Mouse (Mus musculus): ENCODE results near the gene Fam167b. TPM values are rescaled to one million over a fixed set of nuclear protein-coding genes. Genes with fewer than 3 reads are reported as not detected.

Gene Fam167b
- polyA plus RNA-seq, 1 experiment from 2014 or later = 0.58 TPM

GRCm38 (mm10) chr4:129610472-129610871, 32.1 kb upstream of the Fam167b start:
- WGBS = 75% methylated on average over 4 of the region's 4 CpGs
- H3K4me2 ChIP-seq (ENCODE audit: low read length) = no peak overlapping the region
- H3K27me3 ChIP-seq (replicated peaks; ENCODE audit: control insufficient read depth, insufficient read depth, low read length) = no peaks in the 10 kb centered on the region
- H3K4me3 ChIP-seq (ENCODE audit: low read length) = no peak overlapping the region
- no peak overlapping the region for H3K9ac ChIP-seq (ENCODE audit: low read depth, low read length)
- no peaks in the 10 kb centered on the region; the same call in 1 of the 2 replicates for H3K4me1 ChIP-seq (ENCODE audit: control insufficient read depth, insufficient read depth, low read depth, low read length)
- no peak for ATAC-seq
- H3K36me3 ChIP-seq (ENCODE audit: control insufficient read depth, insufficient read depth, low read length) = peaks cover 15% of the 10 kb centered on the region
- H3K9me3 ChIP-seq (ENCODE audit: control insufficient read depth, low read length) = no peaks in the 10 kb centered on the region
- H3K27ac ChIP-seq (ENCODE audit: low read depth, low read length) = no peak overlapping the region

DNA sequence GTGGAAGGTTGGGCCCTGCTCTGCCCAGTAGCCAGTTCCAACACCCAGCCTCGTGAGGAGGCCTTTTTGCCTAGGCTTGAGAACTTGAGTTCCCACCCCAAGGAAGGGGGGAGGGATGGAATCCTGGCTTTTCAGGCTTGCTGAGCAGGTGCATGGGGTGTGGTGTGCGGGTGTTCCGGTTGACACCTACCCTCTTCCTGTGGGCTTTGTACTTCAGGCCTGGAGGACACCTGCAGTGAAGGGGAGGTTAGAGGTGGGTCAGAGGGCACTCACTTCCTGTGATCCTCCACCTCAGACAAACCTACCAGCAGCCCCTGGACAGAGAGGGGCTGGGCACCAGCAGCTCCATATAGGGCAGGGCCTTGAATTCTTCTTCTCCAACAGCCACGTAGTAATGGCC, 31.7 kb upstream of the Fam167b start:
- Histone ChIP-seq H3K9me3 (ENCODE audit: control insufficient read depth, low read length) (no peaks in the 10 kb centered on the region), H3K4me3 (ENCODE audit: low read length) (no peak overlapping the region)
- no peak for ATAC-seq

GRCm38 (mm10) chr4:129609139-129609631, 30.8 kb upstream of the Fam167b start:
- H3K4me3 ChIP-seq (ENCODE audit: low read length) = no peak overlapping the region
- no peak overlapping the region for H3K27ac ChIP-seq (ENCODE audit: low read depth, low read length)
- H3K4me1 ChIP-seq (ENCODE audit: control insufficient read depth, insufficient read depth, low read depth, low read length) = no peaks in the 10 kb centered on the region; the same call in 1 of the 2 replicates
- WGBS = 83% methylated on average over 12 of the region's 12 CpGs
- ATAC-seq = peak; percentile 28; the same call in 1 of the 2 replicates
- no peak overlapping the region for H3K4me2 ChIP-seq (ENCODE audit: low read length)
- H3K36me3 ChIP-seq (ENCODE audit: control insufficient read depth, insufficient read depth, low read length) = peaks cover 22% of the 10 kb centered on the region
- H3K9me3 ChIP-seq (ENCODE audit: control insufficient read depth, low read length) = no peaks in the 10 kb centered on the region
- H3K9ac ChIP-seq (ENCODE audit: low read depth, low read length) = peak overlapping the region; percentile 20; the same call in 1 of the 2 replicates
- no peaks in the 10 kb centered on the region for H3K27me3 ChIP-seq (replicated peaks; ENCODE audit: control insufficient read depth, insufficient read depth, low read length)

More for the DNA sequence above, 31.7 kb upstream of the Fam167b start:
- 77% methylated on average over 4 of the region's 4 CpGs for WGBS
- H3K27me3 ChIP-seq (replicated peaks; ENCODE audit: control insufficient read depth, insufficient read depth, low read length) = no peaks in the 10 kb centered on the region
- no peak overlapping the region for H3K9ac ChIP-seq (ENCODE audit: low read depth, low read length)
- no peaks in the 10 kb centered on the region; the same call in 1 of the 2 replicates for H3K4me1 ChIP-seq (ENCODE audit: control insufficient read depth, insufficient read depth, low read depth, low read length)
- H3K4me2 ChIP-seq (ENCODE audit: low read length) = no peak overlapping the region
- H3K27ac ChIP-seq (ENCODE audit: low read depth, low read length) = no peak overlapping the region
- H3K36me3 ChIP-seq (ENCODE audit: control insufficient read depth, insufficient read depth, low read length) = peaks cover 15% of the 10 kb centered on the region

DNA sequence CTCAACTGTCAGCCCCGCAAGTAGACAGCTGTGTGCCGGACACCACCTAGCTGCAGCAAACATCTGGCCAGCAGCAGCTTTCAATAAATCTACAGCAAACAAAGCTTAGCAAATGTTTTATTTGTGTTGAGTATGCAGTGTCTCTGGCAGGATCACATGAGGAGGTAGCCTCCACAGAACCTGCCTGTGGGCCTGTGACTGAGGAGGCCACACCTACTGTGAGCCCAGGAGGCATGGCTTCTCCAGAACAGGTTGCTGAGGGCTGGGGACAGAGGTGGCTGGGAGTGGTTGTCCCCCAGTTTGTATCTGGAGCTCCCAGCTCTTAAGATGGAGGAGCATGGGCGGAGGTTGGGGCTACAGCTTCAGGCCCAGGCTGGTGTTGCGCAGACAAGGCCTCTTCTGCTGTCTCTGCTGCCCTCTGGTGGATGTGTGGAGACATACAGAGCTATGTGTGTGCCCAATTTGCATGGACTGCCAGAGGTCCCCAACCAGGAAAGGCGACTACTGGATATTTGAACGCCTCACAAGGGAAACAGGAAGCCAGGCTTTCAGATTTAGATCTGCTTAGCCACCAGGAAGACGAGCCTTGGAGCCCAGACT, 30.2 kb upstream of the Fam167b start:
- ATAC-seq = peak; percentile 89
- Histone ChIP-seq H3K27ac (ENCODE audit: low read depth, low read length) (no peak overlapping the region; the same call in 1 of the 2 replicates), H3K4me3 (ENCODE audit: low read length) (no peak overlapping the region), H3K27me3 (replicated peaks; ENCODE audit: control insufficient read depth, insufficient read depth, low read length) (no peaks in the 10 kb centered on the region), H3K4me1 (ENCODE audit: control insufficient read depth, insufficient read depth, low read depth, low read length) (no peaks in the 10 kb centered on the region; the same call in 1 of the 2 replicates), H3K9me3 (ENCODE audit: control insufficient read depth, low read length) (no peaks in the 10 kb centered on the region), H3K4me2 (ENCODE audit: low read length) (no peak overlapping the region), H3K36me3 (ENCODE audit: control insufficient read depth, insufficient read depth, low read length) (peaks cover 29% of the 10 kb centered on the region), H3K9ac (ENCODE audit: low read depth, low read length) (peak overlapping the region; percentile 53)
- 36% methylated on average over 7 of the region's 7 CpGs for WGBS

DNA sequence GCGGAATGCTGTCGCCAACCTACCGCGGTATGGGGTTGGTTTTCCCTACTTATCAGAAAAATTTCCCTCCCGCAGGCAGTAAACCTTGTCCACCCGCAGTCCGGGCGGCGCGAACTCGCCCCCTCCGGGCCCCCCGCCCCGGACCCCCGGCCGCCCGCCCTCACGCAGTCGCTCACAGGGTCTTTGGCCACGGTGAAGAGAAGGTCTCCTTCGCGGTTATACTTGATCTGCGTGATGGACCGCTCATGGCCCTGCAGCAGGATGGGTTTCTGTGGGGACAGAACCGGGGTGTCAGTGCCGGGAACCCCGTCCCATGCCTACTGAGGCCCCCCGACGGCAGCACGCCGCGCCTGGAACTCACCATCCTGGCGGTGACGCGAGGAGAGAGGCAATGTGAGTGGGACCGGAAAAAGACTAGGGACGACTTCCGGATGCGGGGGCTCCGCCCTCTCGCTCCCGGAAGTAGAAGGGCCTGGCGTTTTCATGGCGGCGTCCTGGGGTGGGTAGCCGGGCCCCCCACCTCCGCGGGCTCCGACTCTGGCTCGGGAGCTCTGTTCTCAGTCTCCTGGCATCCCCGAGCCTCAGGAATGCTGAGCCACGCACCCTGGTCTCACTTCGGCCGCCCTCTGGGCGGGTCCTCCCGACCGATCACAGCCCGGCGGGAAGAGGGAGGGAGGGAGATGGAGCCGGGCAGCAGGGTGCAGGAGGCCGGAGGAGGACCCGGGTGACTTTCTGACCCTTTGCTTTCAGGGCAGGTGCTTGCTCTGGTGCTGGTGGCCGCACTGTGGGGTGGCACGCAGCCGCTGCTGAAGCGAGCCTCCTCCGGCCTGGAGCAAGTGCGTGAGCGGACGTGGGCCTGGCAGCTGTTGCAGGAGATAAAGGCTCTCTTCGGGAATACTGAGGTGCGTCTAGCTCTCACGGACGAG, 22.1 kb upstream of the Fam167b start, which contains the start of the genes Eif3i and Tmem234:
TSS of gene Eif3i (minus strand) at position 416 of the 926 bp plus-strand sequence.
TSS of gene Tmem234 (plus strand) at position 436 of the 926 bp plus-strand sequence.
- peak; percentile 93 for ATAC-seq
- H3K4me2 ChIP-seq (ENCODE audit: low read length) = peak within 1 kb of the TSS; percentile 70
- peaks cover 17% of the 10 kb centered on the region for H3K4me1 ChIP-seq (ENCODE audit: control insufficient read depth, insufficient read depth, low read depth, low read length)
- H3K9ac ChIP-seq (ENCODE audit: low read depth, low read length) = peak within 1 kb of the TSS; percentile 79
- WGBS = under 1% methylated on average over 73 of the region's 74 CpGs
- H3K9me3 ChIP-seq (ENCODE audit: control insufficient read depth, low read length) = no peaks in the 10 kb centered on the region
- H3K27ac ChIP-seq (ENCODE audit: low read depth, low read length) = peak within 1 kb of the TSS; percentile 73
- no peaks in the 10 kb centered on the region for H3K27me3 ChIP-seq (replicated peaks; ENCODE audit: control insufficient read depth, insufficient read depth, low read length)
- H3K36me3 ChIP-seq (ENCODE audit: control insufficient read depth, insufficient read depth, low read length) = peaks cover 26% of the 10 kb centered on the region
- H3K4me3 ChIP-seq (ENCODE audit: low read length) = peak within 1 kb of the TSS; percentile 65

DNA sequence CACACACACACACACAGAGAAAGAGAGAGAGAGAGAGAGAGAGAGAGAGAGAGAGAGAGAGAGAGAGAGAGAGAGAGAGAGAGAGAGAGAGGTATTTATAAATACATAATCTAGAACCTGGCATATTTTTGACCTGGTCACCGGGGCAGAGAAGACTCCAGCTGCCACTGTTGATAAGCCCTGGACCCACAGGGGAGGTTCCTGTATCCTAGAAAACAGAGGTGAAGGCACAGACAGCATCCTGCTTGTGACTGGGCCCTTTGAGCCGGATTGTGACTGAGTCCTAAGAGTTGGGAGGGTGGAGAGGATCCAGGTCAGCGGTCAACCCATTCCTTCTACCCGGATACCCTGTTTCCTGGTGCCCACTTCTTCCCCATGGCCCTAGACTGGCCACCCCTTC, 10.5 kb upstream of the Fam167b start:
- H3K36me3 ChIP-seq (ENCODE audit: control insufficient read depth, insufficient read depth, low read length) = peaks cover 25% of the 10 kb centered on the region
- peaks cover 2% of the 10 kb centered on the region; the same call in 1 of the 2 replicates for H3K27me3 ChIP-seq (replicated peaks; ENCODE audit: control insufficient read depth, insufficient read depth, low read length)
- no peaks in the 10 kb centered on the region for H3K9me3 ChIP-seq (ENCODE audit: control insufficient read depth, low read length)
- H3K4me1 ChIP-seq (ENCODE audit: control insufficient read depth, insufficient read depth, low read depth, low read length) = no peaks in the 10 kb centered on the region; the same call in 1 of the 2 replicates
- H3K4me2 ChIP-seq (ENCODE audit: low read length) = no peak overlapping the region
- no peak overlapping the region for H3K9ac ChIP-seq (ENCODE audit: low read depth, low read length)
- ATAC-seq = no peak
- no peak overlapping the region for H3K27ac ChIP-seq (ENCODE audit: low read depth, low read length)
- 83% methylated on average over 4 of the region's 4 CpGs for WGBS
- no peak overlapping the region for H3K4me3 ChIP-seq (ENCODE audit: low read length)

GRCm38 (mm10) chr4:129586943-129587342, 8.6 kb upstream of the Fam167b start:
- whole genome bisulfite sequencing = 27% methylated on average over 1 of the region's 1 CpGs
- Histone ChIP-seq H3K9ac (ENCODE audit: low read depth, low read length) (no peak overlapping the region), H3K36me3 (ENCODE audit: control insufficient read depth, insufficient read depth, low read length) (peaks cover 12% of the 10 kb centered on the region), H3K4me2 (ENCODE audit: low read length) (no peak overlapping the region), H3K4me1 (ENCODE audit: control insufficient read depth, insufficient read depth, low read depth, low read length) (no peaks in the 10 kb centered on the region; the same call in 1 of the 2 replicates), H3K4me3 (ENCODE audit: low read length) (no peak overlapping the region), H3K9me3 (ENCODE audit: control insufficient read depth, low read length) (no peaks in the 10 kb centered on the region), H3K27me3 (replicated peaks; ENCODE audit: control insufficient read depth, insufficient read depth, low read length) (peaks cover 2% of the 10 kb centered on the region; the same call in 1 of the 2 replicates), H3K27ac (ENCODE audit: low read depth, low read length) (no peak overlapping the region)
- ATAC-seq = no peak

GRCm38 (mm10) chr4:129585773-129586172, 7.4 kb upstream of the Fam167b start:
- Histone ChIP-seq H3K36me3 (ENCODE audit: control insufficient read depth, insufficient read depth, low read length) (peaks cover under 1% of the 10 kb centered on the region), H3K4me2 (ENCODE audit: low read length) (no peak overlapping the region; the same call in 1 of the 2 replicates), H3K27ac (ENCODE audit: low read depth, low read length) (no peak overlapping the region), H3K27me3 (replicated peaks; ENCODE audit: control insufficient read depth, insufficient read depth, low read length) (peaks cover 2% of the 10 kb centered on the region; the same call in 1 of the 2 replicates), H3K9me3 (ENCODE audit: control insufficient read depth, low read length) (no peaks in the 10 kb centered on the region), H3K9ac (ENCODE audit: low read depth, low read length) (no peak overlapping the region), H3K4me3 (ENCODE audit: low read length) (no peak overlapping the region), H3K4me1 (ENCODE audit: control insufficient read depth, insufficient read depth, low read depth, low read length) (no peaks in the 10 kb centered on the region; the same call in 1 of the 2 replicates)
- ATAC-seq = no peak
- WGBS = 87% methylated on average over 9 of the region's 9 CpGs

Measured in hindbrain, embryonic 16.5 days (tissue).